Mouse (Mus musculus): ENCODE results near the gene Tnfrsf1a. TPM values are rescaled to one million over a fixed set of nuclear protein-coding genes. Genes with fewer than 3 reads are reported as not detected.
"Not testable (repeated sequence)": the region's sequence is repeated elsewhere in the genome, so short reads cannot be mapped to it uniquely, and the experiment has no call there.

Gene Tnfrsf1a
- 10 to 100 TPM; 26.7 to 33.7 TPM for total RNA-seq (2021)
- long read RNA-seq, experiment 1, transcript Tnfrsf1a-201 (10 exons, 2,156 nt) = major isoform, 8 of 14 reads
- long read RNA-seq, experiment 1, partial matches to known transcripts = 1 of 14 reads
- long read RNA-seq, experiment 1, other reads (novel, unspliced or antisense) = 3 of 14 reads
- long read RNA-seq, experiment 2, transcript Tnfrsf1a-201 (10 exons, 2,156 nt) = major isoform, 17 of 23 reads
- long read RNA-seq, experiment 2, partial matches to known transcripts = 2 of 23 reads
- long read RNA-seq, experiment 2, other reads (novel, unspliced or antisense) = 2 of 23 reads

- DNase-seq = no peak
Observed at GRCm38 (mm10) chr6:125348721-125349574, at the start of gene Tnfrsf1a. Gene Tnfrsf1a (plus strand): TSS chr6:125349362.

GRCm38 (mm10) chr6:125300982-125301381 is 48.2 kb upstream of the Tnfrsf1a start:
- DNase-seq = no peak

- no peak for DNase-seq
Observed at GRCm38 (mm10) chr6:125302231-125302982, 46.8 kb upstream of the Tnfrsf1a start.

DNA sequence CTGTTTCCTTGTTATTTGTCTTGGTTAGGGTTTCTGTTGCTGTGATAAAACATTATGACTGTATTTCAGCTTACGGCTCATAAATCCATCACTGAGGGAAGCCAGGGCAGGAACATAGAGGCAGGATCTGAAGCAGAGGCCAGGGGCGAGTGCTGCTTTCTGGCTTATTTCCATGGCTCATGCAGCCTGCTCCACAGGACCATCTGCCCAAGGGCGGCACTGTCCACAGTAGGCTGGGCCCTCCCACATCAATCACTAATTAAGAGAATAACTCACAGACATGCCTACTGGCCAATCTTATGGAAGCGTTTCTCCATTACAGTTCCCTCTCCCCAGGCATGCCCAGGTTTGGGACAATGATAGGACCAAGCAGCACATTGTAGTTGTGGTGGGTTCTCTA is 45.9 kb upstream of the Tnfrsf1a start:
- no peak for DNase-seq

GRCm38 (mm10) chr6:125304408-125304807 is 44.8 kb upstream of the Tnfrsf1a start:
- DNase-seq = not testable (repeated sequence)

GRCm38 (mm10) chr6:125305465-125305864 is 43.7 kb upstream of the Tnfrsf1a start:
- DNase-seq = no peak

DNA sequence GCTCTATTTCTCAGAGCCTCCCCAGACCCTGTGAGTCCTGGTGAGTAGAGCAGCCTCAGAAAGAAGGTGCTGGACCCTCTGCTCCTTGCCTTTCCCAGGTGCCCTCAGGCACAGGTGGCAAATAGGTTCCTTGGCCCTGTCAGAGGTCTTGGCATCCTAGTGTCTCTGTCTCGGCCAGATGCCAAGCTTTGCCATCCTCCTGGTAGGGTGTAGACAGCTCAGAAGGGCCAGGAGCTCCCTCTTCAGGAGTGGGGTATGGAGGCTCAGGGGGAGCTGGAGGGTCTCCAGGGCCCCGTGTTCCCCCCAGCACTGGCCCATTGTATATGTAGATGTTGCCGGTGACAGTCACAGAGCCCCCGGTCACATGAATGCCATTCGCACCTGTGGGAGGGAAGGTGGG is 42.1 kb upstream of the Tnfrsf1a start:
- DNase-seq = no peak

GRCm38 (mm10) chr6:125308921-125309320 is 40.2 kb upstream of the Tnfrsf1a start:
- DNase-seq = no peak

DNA sequence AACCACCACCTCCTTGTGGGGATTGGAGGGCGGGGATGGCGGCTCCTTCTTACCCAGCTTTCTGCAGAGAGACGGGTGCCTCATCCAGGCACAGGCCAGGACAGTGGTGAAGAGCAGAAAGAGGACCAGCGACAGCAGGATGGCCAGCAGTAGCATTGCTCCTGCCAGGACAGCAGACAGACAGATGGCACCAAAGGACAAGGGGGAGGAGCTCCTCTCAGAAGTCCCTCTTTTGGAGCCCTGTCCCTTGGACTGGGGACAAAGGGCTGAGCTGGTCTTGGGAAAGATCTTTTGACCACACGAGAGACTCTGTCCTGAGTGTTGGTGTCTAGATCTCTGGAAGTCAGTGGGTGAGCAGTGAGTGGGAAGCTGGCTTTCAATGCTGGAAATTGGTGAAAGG is 39.8 kb upstream of the Tnfrsf1a start:
- no peak for DNase-seq

- DNase-seq = no peak
Observed at GRCm38 (mm10) chr6:125312171-125312570, 37.0 kb upstream of the Tnfrsf1a start.

- DNase-seq = no peak
Observed at GRCm38 (mm10) chr6:125312581-125313355, 36.4 kb upstream of the Tnfrsf1a start.

- peak; percentile 94 for DNase-seq
Observed at GRCm38 (mm10) chr6:125313546-125314230, 35.5 kb upstream of the Tnfrsf1a start, which contains the start of gene Ltbr. Gene Ltbr (minus strand): TSS chr6:125313885.

DNA sequence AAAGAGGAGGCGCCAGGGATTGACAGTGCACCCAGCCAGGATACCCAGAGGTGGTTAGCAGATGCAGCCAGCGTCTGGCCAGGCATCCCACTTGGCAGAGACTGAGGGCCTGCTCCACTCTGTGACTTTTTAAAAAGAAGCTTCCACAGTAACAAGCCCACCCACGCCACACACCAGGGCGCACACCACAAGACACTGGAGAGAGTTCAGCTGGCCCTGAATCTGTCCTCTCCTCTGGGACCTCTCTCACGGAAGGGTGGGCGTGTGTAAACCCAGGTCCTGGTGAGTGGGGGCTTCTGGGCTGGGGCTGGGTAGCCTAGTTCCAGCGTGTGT is 35.0 kb upstream of the Tnfrsf1a start:
- no peak for DNase-seq

GRCm38 (mm10) chr6:125314746-125315145 is 34.4 kb upstream of the Tnfrsf1a start:
- no peak for DNase-seq

GRCm38 (mm10) chr6:125317077-125317476 is 32.1 kb upstream of the Tnfrsf1a start:
- DNase-seq = no peak

- no peak for DNase-seq
Observed at GRCm38 (mm10) chr6:125318981-125319918, 29.9 kb upstream of the Tnfrsf1a start.

DNA sequence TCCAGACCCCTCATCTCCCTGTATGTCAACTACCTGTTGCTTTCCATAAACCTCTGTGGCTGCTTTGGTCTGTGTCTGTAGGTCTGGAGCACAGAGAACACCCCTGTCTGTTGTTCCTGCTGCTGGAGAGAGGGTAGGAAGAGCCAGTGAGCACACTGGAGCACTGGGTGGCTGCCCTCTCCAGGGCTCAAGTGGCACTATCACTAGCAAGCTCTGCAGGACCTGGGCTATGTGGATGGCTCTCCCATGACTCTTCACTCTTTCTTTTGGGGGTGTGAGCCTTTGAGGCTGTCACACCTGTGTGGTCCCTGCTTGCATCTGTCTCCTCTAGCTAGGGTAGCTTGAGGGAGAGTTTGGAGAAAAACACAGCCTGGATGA is 29.3 kb upstream of the Tnfrsf1a start:
- DNase-seq = no peak

- DNase-seq = no peak
Observed at GRCm38 (mm10) chr6:125320323-125320722, 28.8 kb upstream of the Tnfrsf1a start, which contains the start of gene Scnn1a. Gene Scnn1a (plus strand): TSS chr6:125320659.

- no peak for DNase-seq
Observed at GRCm38 (mm10) chr6:125321114-125321855, 27.9 kb upstream of the Tnfrsf1a start.

Measured in gastrocnemius, postnatal 25 days (tissue).